24 mouse cellular contexts compared by ENCODE assay signal in genomic region chr4:115325722-115326121, GRCm38 (mm10). TPM values are rescaled to one million over a fixed set of nuclear protein-coding genes. Genes with fewer than 3 reads are reported as not detected.
"Had no signal": no experiment of that assay in that cellular context is flagged by ENCODE, and none has a peak within 500 bp of the region (broad histone marks: within the 10 kb centered on the region; RNA-seq: fewer than 3 reads in every experiment).

No protein-coding gene starts in this region.

RNA-seq across cellular contexts. Expression of gene Cyp4a12a, which starts 26.9 kb away (rescaled TPM):
- total RNA-seq: forebrain, postnatal 0 days; gastrocnemius, adult 2 months; gastrocnemius, adult 8-10 months; gastrocnemius, postnatal 10 days; gastrocnemius, postnatal 14 days; gastrocnemius, postnatal 25 days; gastrocnemius, postnatal 36 days; gastrocnemius, postnatal 4 days; heart, adult 2 months; heart, adult 8-10 months had no signal
- polyA plus RNA-seq: cerebellum, adult 2 months; cortical plate, adult 2 months; embryonic facial prominence, embryonic 10.5 days; embryonic facial prominence, embryonic 11.5 days; embryonic facial prominence, embryonic 12.5 days; erythroblast, embryonic 14.5 days; forebrain, embryonic 10.5 days; forebrain, embryonic 11.5 days; forebrain, embryonic 12.5 days; forebrain, embryonic 13.5 days; forebrain, embryonic 14.5 days; forebrain, embryonic 15.5 days; forebrain, embryonic 16.5 days; forebrain, postnatal 0 days; frontal cortex, adult 2 months; heart, adult 2 months had no signal
